Mouse (Mus musculus): ENCODE results near the gene Gcm2.

DNA sequence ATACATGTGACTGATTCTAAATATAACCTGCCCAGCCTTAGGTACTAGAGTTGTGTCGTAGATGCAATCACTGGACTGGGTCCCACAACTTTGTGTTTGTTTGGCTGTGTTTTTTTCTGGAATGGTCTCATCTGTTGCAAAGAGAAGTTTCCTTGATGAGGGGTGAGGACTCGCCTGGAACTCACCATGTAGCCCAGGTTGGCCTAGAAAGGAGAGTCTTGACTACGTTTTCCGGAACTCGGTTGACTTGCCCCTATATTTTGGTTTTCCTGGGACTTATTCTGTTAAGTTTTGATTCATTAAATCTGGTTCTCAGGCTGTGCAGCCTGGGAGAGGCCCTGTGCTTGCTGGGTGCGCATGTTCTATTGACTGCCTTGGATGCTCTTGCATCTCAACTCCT, 30.1 kb downstream of the Gcm2 start:
- no peak for TF ChIP-seq CTCF (IDR thresholded peaks at IDR 0.05; ENCODE audit: low read depth, low read length)
- no peak for TF ChIP-seq GATA1 (IDR thresholded peaks at IDR 0.05; ENCODE audit: borderline replicate concordance, low read length)
- TF ChIP-seq TAL1 (conservative IDR thresholded peaks at IDR 0.05; ENCODE audit: low read depth, low read length), result no peak

All from G1E (cell line).